Mouse (Mus musculus): ENCODE results near the gene Tubgcp5. TPM values are rescaled to one million over a fixed set of nuclear protein-coding genes. Genes with fewer than 3 reads are reported as not detected.
"Not testable (repeated sequence)": the region's sequence is repeated elsewhere in the genome, so short reads cannot be mapped to it uniquely, and the experiment has no call there.

Gene Tubgcp5
- polyA plus RNA-seq (2014; fragmentation: Nextera tagmentation; extraction: Ambion mirVana) = 30.5 and 34.8 TPM in 2 replicates

DNA sequence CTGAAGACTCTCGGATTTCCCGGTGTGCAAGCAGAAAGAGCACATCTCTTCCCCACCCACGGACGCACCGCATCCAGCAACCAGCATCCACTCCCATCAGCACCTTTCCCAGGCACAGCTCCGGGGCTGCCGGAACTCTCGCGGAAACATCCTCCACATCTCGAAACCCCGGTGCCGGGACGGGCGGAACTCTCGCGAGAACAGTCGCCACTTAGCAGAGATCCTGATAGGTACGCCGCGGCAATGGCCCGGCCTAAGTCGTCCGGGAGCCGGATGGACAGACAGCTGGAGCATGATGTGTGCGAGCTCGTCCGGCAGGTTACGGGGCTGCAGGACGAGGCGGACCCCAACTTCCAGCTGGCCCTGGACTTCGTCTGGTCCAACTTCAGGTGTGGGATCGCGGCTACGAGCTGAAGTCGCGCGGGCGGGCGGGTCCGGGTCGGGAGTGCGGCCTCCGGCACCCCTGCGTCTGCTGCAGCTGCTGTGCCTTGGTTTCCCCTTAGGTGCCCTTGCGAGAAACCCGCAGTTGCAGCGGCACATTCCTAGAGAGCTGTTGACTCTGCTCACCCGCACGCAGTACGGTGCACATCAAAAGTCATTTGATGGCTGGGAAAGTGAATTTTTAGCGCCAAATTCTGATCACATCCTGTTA, at the start of gene Tubgcp5:
Gene Tubgcp5 (plus strand): TSS at position 203 of the 652 bp plus-strand sequence.
- H3K36me3 ChIP-seq (ENCODE audit: control insufficient read depth, insufficient read depth, low read length) = peaks cover 13% of the 10 kb centered on the region; the same call in 1 of the 2 replicates
- H3K4me2 ChIP-seq (replicated peaks; ENCODE audit: low read depth, low read length) = peak within 1 kb of the TSS; percentile 64
- peak within 1 kb of the TSS; percentile 82 for H3K4me3 ChIP-seq (ENCODE audit: low read depth, low read length)
- under 1% methylated on average over 49 of the region's 51 CpGs for whole genome bisulfite sequencing
- 0 out of 2 replicates have a peak within 1 kb of the TSS, but pooled peaks have one; percentile 54 for H3K27ac ChIP-seq (ENCODE audit: low read depth, low read length)
- no peaks in the 10 kb centered on the region for H3K27me3 ChIP-seq (ENCODE audit: control insufficient read depth, insufficient read depth, low read length)
- peak; percentile 96 for DNase-seq (ENCODE audit: low spot score)
- H3K4me1 ChIP-seq (replicated peaks; ENCODE audit: control insufficient read depth, insufficient read depth, low read length) = no peaks in the 10 kb centered on the region
- H3K9me3 ChIP-seq (ENCODE audit: control insufficient read depth, low read length) = no peaks in the 10 kb centered on the region
- ATAC-seq (ENCODE audit: low FRiP score) = peak; percentile 99
- peak within 1 kb of the TSS; percentile 87 for H3K9ac ChIP-seq (ENCODE audit: low read depth, low read length)

DNA sequence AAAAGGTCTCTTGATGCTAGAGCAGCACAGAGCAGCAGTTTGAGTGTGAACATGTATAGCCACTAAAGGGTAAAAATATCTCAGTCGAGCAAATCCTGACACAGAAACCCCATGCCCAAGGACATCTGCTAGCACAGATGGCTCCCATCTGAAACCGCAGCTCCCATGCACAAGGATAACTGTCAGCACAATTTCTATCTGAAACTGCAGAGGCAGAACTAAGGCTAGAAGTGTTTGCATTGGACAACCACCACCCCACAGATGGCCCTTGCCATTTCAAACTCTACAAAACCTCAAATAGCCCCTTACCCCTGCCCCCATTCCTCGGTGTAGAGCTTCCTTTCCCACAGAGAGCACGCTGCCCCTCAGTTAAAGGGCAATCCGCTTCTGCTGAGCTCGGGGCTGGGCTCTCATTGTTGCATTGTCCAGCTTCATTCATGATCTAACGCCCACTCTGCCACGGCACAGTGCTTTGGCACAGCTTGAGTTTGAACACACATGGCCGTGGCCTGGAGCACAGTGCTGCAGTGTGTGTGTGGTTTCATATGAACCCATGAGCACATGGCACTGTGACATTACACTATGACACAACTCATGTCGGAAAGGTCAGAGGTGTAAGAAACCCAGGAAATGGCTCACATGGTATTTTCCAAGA, 49.3 kb upstream of the Tubgcp5 start:
- Histone ChIP-seq H3K9me3 (ENCODE audit: control insufficient read depth, low read length) (no peaks in the 10 kb centered on the region), H3K4me1 (replicated peaks; ENCODE audit: control insufficient read depth, insufficient read depth, low read length) (no peaks in the 10 kb centered on the region), H3K36me3 (ENCODE audit: control insufficient read depth, insufficient read depth, low read length) (no peaks in the 10 kb centered on the region), H3K9ac (ENCODE audit: low read depth, low read length) (no peak overlapping the region), H3K27ac (ENCODE audit: low read depth, low read length) (no peak overlapping the region), H3K4me2 (replicated peaks; ENCODE audit: low read depth, low read length) (no peak overlapping the region), H3K4me3 (ENCODE audit: low read depth, low read length) (no peak overlapping the region), H3K27me3 (ENCODE audit: control insufficient read depth, insufficient read depth, low read length) (no peaks in the 10 kb centered on the region)
- peak; percentile 11 for DNase-seq (ENCODE audit: low spot score)
- WGBS = 42% methylated on average over 10 of the region's 10 CpGs
- 0 out of 2 replicates have a peak, but pooled peaks have one; percentile 25 for ATAC-seq (ENCODE audit: low FRiP score)

GRCm38 (mm10) chr7:55750841-55751240, 43.1 kb upstream of the Tubgcp5 start:
- DNase-seq (ENCODE audit: low spot score) (no peak), ATAC-seq (ENCODE audit: low FRiP score) (no peak)
- Histone ChIP-seq H3K27ac (ENCODE audit: low read depth, low read length) (no peak overlapping the region), H3K4me3 (ENCODE audit: low read depth, low read length) (no peak overlapping the region), H3K27me3 (ENCODE audit: control insufficient read depth, insufficient read depth, low read length) (no peaks in the 10 kb centered on the region), H3K36me3 (ENCODE audit: control insufficient read depth, insufficient read depth, low read length) (no peaks in the 10 kb centered on the region), H3K4me2 (replicated peaks; ENCODE audit: low read depth, low read length) (no peak overlapping the region), H3K9ac (ENCODE audit: low read depth, low read length) (no peak overlapping the region), H3K4me1 (replicated peaks; ENCODE audit: control insufficient read depth, insufficient read depth, low read length) (no peaks in the 10 kb centered on the region), H3K9me3 (ENCODE audit: control insufficient read depth, low read length) (no peaks in the 10 kb centered on the region)
- WGBS = 81% methylated on average over 3 of the region's 3 CpGs

- ATAC-seq (ENCODE audit: low FRiP score) (no peak), DNase-seq (ENCODE audit: low spot score) (no peak)
- WGBS = 79% methylated on average over 3 of the region's 3 CpGs
- Histone ChIP-seq H3K36me3 (ENCODE audit: control insufficient read depth, insufficient read depth, low read length) (no peaks in the 10 kb centered on the region), H3K27me3 (ENCODE audit: control insufficient read depth, insufficient read depth, low read length) (no peaks in the 10 kb centered on the region), H3K4me2 (replicated peaks; ENCODE audit: low read depth, low read length) (no peak overlapping the region), H3K9me3 (ENCODE audit: control insufficient read depth, low read length) (no peaks in the 10 kb centered on the region), H3K9ac (ENCODE audit: low read depth, low read length) (no peak overlapping the region), H3K4me3 (ENCODE audit: low read depth, low read length) (no peak overlapping the region), H3K27ac (ENCODE audit: low read depth, low read length) (no peak overlapping the region), H3K4me1 (replicated peaks; ENCODE audit: control insufficient read depth, insufficient read depth, low read length) (no peaks in the 10 kb centered on the region)
Measured at GRCm38 (mm10) chr7:55759346-55759745, 34.6 kb upstream of the Tubgcp5 start.

GRCm38 (mm10) chr7:55767926-55768325, 26.0 kb upstream of the Tubgcp5 start, which contains the start of gene Siglech:
Gene Siglech (plus strand): TSS chr7:55768178.
- Histone ChIP-seq H3K36me3 (ENCODE audit: control insufficient read depth, insufficient read depth, low read length) (no peaks in the 10 kb centered on the region), H3K4me3 (ENCODE audit: low read depth, low read length) (no peak within 1 kb of the TSS), H3K27ac (ENCODE audit: low read depth, low read length) (no peak within 1 kb of the TSS), H3K9ac (ENCODE audit: low read depth, low read length) (no peak within 1 kb of the TSS), H3K27me3 (ENCODE audit: control insufficient read depth, insufficient read depth, low read length) (no peaks in the 10 kb centered on the region), H3K4me2 (replicated peaks; ENCODE audit: low read depth, low read length) (no peak within 1 kb of the TSS), H3K4me1 (replicated peaks; ENCODE audit: control insufficient read depth, insufficient read depth, low read length) (no peaks in the 10 kb centered on the region), H3K9me3 (ENCODE audit: control insufficient read depth, low read length) (no peaks in the 10 kb centered on the region)
- no peak for ATAC-seq (ENCODE audit: low FRiP score)
- 52% methylated on average over 3 of the region's 3 CpGs for WGBS
- DNase-seq (ENCODE audit: low spot score) = no peak

DNA sequence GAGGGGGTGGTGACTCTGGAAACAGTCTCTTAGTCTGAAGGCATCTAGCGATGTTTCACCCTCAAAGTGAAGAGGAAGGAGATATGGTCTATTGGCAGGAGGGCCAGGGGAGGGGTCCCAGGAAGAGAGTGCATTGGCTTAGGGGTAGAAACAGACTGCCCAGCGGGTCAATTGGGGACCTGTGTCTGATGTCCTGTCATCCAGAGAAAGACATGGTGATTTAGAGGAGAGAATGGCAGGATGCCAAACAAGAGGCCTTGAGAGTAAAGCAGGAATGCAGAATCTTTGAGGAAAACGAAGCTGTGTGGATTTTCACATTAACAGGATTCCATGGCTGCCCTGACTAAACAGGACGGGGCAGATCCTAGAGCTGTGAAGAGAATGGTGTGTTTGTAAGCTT, 13.9 kb upstream of the Tubgcp5 start:
- no peaks in the 10 kb centered on the region for H3K9me3 ChIP-seq (ENCODE audit: control insufficient read depth, low read length)
- H3K27ac ChIP-seq (ENCODE audit: low read depth, low read length) = no peak overlapping the region
- no peak overlapping the region for H3K9ac ChIP-seq (ENCODE audit: low read depth, low read length)
- WGBS = 76% methylated on average over 4 of the region's 4 CpGs
- no peaks in the 10 kb centered on the region for H3K27me3 ChIP-seq (ENCODE audit: control insufficient read depth, insufficient read depth, low read length)
- H3K4me2 ChIP-seq (replicated peaks; ENCODE audit: low read depth, low read length) = no peak overlapping the region
- H3K4me1 ChIP-seq (replicated peaks; ENCODE audit: control insufficient read depth, insufficient read depth, low read length) = no peaks in the 10 kb centered on the region
- no peak for ATAC-seq (ENCODE audit: low FRiP score)
- DNase-seq (ENCODE audit: low spot score) = no peak
- H3K4me3 ChIP-seq (ENCODE audit: low read depth, low read length) = no peak overlapping the region
- no peaks in the 10 kb centered on the region for H3K36me3 ChIP-seq (ENCODE audit: control insufficient read depth, insufficient read depth, low read length)

GRCm38 (mm10) chr7:55782493-55782892, 11.5 kb upstream of the Tubgcp5 start:
- ATAC-seq (ENCODE audit: low FRiP score) = no peak
- Histone ChIP-seq H3K27me3 (ENCODE audit: control insufficient read depth, insufficient read depth, low read length) (no peaks in the 10 kb centered on the region), H3K4me3 (ENCODE audit: low read depth, low read length) (no peak overlapping the region), H3K4me2 (replicated peaks; ENCODE audit: low read depth, low read length) (no peak overlapping the region), H3K9ac (ENCODE audit: low read depth, low read length) (no peak overlapping the region), H3K36me3 (ENCODE audit: control insufficient read depth, insufficient read depth, low read length) (no peaks in the 10 kb centered on the region), H3K27ac (ENCODE audit: low read depth, low read length) (no peak overlapping the region), H3K9me3 (ENCODE audit: control insufficient read depth, low read length) (no peaks in the 10 kb centered on the region), H3K4me1 (replicated peaks; ENCODE audit: control insufficient read depth, insufficient read depth, low read length) (no peaks in the 10 kb centered on the region)
- no peak for DNase-seq (ENCODE audit: low spot score)
- WGBS = 66% methylated on average over 3 of the region's 3 CpGs

GRCm38 (mm10) chr7:55784580-55784979, 9.4 kb upstream of the Tubgcp5 start:
- 93% methylated on average over 3 of the region's 3 CpGs for WGBS
- H3K4me1 ChIP-seq (replicated peaks; ENCODE audit: control insufficient read depth, insufficient read depth, low read length) = no peaks in the 10 kb centered on the region
- H3K4me2 ChIP-seq (replicated peaks; ENCODE audit: low read depth, low read length) = no peak overlapping the region

DNA sequence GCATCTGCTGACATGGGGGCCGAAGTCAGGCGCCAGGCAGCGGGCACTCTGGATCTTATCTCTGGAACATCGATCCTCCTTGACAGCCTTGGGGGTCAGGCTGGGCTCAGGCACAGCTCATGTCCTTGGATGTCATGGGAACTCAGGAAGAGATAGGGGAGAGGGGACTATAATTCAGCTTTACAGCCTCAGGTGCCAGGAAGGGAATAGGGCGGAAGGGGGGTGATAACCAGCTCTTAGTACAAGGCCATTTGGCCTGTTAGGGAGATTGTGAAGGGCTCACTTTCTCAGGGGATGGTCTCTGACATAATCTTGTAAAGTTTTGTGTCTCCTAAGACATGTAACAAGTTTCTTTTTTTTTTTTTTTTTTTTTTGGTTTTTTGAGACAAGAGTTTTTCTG, 3.4 kb upstream of the Tubgcp5 start:
- H3K27ac ChIP-seq (ENCODE audit: low read depth, low read length); H3K9me3 ChIP-seq (ENCODE audit: control insufficient read depth, low read length); H3K4me1 ChIP-seq (replicated peaks; ENCODE audit: control insufficient read depth, insufficient read depth, low read length); H3K36me3 ChIP-seq (ENCODE audit: control insufficient read depth, insufficient read depth, low read length); H3K4me3 ChIP-seq (ENCODE audit: low read depth, low read length); DNase-seq (ENCODE audit: low spot score); ATAC-seq (ENCODE audit: low FRiP score); H3K9ac ChIP-seq (ENCODE audit: low read depth, low read length); H3K4me2 ChIP-seq (replicated peaks; ENCODE audit: low read depth, low read length); H3K27me3 ChIP-seq (ENCODE audit: control insufficient read depth, insufficient read depth, low read length): not testable (repeated sequence)
- WGBS = 84% methylated on average over 5 of the region's 5 CpGs

More at GRCm38 (mm10) chr7:55784580-55784979, 9.4 kb upstream of the Tubgcp5 start:
- Histone ChIP-seq H3K9ac (ENCODE audit: low read depth, low read length) (no peak overlapping the region), H3K4me3 (ENCODE audit: low read depth, low read length) (no peak overlapping the region), H3K27ac (ENCODE audit: low read depth, low read length) (no peak overlapping the region), H3K27me3 (ENCODE audit: control insufficient read depth, insufficient read depth, low read length) (no peaks in the 10 kb centered on the region), H3K36me3 (ENCODE audit: control insufficient read depth, insufficient read depth, low read length) (no peaks in the 10 kb centered on the region), H3K9me3 (ENCODE audit: control insufficient read depth, low read length) (no peaks in the 10 kb centered on the region)
- DNase-seq (ENCODE audit: low spot score) = no peak
- ATAC-seq (ENCODE audit: low FRiP score) = no peak

Data from hindbrain, embryonic 11.5 days (tissue).